Mouse (Mus musculus): ENCODE data around the gene Polrmt.
A peak's percentile ranks its signal among the peaks of the same experiment; 100 is the strongest.
"Not testable (repeated sequence)": the region's sequence is repeated elsewhere in the genome, so short reads cannot be mapped to it uniquely, and the experiment has no call there.

Gene Polrmt

GRCm38 (mm10) chr10:79774486-79775279, 28.3 kb upstream of the Polrmt start:
- DNase-seq (ENCODE audit: low spot score in 2 of 2) = no peak

GRCm38 (mm10) chr10:79773208-79773607, 26.8 kb upstream of the Polrmt start:
- no peak for DNase-seq (ENCODE audit: low spot score in 2 of 2)

DNA sequence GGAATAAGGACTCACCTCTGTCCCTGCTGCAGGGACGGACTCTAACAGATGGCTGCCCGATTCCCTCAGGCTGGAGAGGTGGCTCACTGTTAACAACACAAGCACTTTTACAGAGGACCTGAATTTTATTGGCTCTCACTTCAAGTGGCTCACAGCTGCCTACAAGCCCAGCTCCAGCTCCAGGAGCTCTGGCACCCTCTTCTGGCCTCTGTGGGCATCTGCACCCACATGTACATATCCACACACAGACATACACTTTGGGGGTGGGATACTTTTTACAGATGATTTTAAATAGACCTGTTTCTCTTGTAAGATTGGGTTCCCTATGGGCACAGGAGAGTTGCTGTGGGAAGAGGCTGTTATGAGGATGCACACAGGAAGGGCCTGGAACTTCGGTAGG, 25.9 kb upstream of the Polrmt start:
- no peak for DNase-seq (ENCODE audit: low spot score in 2 of 2)

DNA sequence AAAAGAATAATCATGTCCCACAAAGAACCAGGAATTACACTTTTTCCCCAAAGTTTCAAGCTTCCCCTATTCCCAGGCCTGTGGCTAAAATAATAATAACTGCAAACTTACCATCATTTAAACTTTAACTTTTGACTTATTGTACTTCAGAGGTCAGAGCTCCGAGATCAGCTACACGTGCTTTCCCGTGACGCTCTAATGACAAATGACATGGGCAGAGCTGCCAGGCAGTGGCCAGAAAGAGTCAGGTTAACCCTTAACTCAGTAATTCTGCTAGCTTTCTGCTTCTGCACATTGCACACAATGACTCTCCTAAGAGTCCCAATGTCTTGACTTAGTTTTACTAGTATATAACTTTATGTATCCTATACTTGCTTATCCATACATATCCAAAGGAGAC, 22.9 kb upstream of the Polrmt start:
- no peak for DNase-seq (ENCODE audit: low spot score in 2 of 2)

- peak; percentile 62 to 80 for DNase-seq (ENCODE audit: low spot score in 2 of 2)
Measured at GRCm38 (mm10) chr10:79768400-79768799, 22.0 kb upstream of the Polrmt start.

GRCm38 (mm10) chr10:79767372-79768244, 21.2 kb upstream of the Polrmt start:
- DNase-seq (ENCODE audit: low spot score in 2 of 2) = peak; percentile 72 to 85

- DNase-seq (ENCODE audit: low spot score in 2 of 2) = peak; percentile 100
Measured at GRCm38 (mm10) chr10:79766508-79767325, 20.3 kb upstream of the Polrmt start, which contains the start of gene Rnf126. TSS of gene Rnf126 (minus strand) at chr10:79766952.

DNA sequence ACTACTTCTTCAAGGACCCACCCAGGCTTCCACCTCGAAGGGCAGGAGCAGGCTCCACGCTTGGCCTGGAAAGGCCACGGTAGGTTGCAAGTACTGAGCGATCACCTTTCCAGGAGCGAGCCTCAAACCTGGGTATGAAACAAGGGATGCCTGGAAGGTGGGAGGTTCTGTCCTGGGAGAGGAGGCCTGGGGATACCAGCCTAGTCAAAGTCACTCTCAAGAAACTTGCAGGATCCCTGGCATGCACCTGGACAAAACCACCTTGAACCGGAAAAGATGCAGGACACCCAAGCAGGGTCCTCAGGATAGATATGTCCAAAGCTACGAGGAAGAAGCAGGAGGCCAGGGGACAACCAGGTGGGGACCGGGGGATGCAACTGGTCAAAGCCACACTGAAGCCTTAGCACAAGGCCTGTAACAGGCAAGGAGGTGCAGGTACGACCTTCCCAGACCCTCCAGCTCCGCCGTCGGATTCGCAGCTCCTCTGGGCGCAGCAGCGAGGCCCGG, 19.7 kb upstream of the Polrmt start:
- DNase-seq (ENCODE audit: low spot score in 2 of 2) = no peak

- DNase-seq (ENCODE audit: low spot score in 2 of 2) = no peak
Measured at GRCm38 (mm10) chr10:79765228-79765745, 18.9 kb upstream of the Polrmt start.

DNA sequence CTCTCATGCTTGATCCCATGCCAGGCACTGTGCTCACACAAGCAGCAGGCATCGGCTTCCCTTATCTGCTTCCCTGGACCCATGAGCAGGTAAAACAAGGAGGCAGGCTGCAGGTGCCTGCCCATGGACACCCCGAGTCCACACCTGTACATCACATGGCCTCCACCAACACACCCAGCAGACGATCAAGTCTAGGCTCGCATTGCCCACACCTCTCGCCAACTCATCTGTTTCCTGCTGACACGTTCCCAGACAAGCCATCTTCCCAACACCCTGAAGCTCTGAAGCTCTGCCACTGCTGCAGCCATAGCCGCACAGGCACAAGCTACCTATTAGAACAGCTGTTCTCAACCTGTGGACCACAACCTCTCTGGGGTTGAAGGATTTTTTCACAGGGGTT, 17.9 kb upstream of the Polrmt start:
- no peak for DNase-seq (ENCODE audit: low spot score in 2 of 2)

- no peak for DNase-seq (ENCODE audit: low spot score in 2 of 2)
Measured at GRCm38 (mm10) chr10:79762875-79763274, 16.5 kb upstream of the Polrmt start.

- no peak for DNase-seq (ENCODE audit: low spot score in 2 of 2)
Measured at GRCm38 (mm10) chr10:79760603-79761143, 14.3 kb upstream of the Polrmt start.

GRCm38 (mm10) chr10:79759675-79760074, 13.3 kb upstream of the Polrmt start:
- not testable (repeated sequence) for DNase-seq (ENCODE audit: low spot score in 2 of 2)

DNA sequence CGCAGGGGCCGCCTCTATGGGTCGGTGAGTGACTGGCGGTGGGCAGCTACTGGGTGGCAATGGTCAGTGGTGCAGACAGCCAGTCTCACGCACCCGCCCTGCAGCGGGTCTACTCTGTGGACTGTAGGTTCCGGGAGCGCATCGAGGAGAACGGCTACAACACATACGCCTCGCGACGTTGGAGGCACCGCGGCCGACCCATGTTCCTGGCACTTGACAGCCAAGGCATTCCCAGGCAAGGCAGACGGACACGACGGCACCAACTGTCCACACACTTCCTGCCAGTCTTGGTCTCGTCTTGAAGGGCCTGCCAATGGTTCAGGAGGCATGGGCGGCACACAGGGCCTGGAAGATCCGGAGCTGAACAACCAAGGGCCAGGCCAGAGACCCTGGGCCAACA, 10.3 kb upstream of the Polrmt start:
- DNase-seq (ENCODE audit: low spot score in 2 of 2) = no peak

GRCm38 (mm10) chr10:79755854-79756253, 9.5 kb upstream of the Polrmt start:
- no peak for DNase-seq (ENCODE audit: low spot score in 2 of 2)

DNA sequence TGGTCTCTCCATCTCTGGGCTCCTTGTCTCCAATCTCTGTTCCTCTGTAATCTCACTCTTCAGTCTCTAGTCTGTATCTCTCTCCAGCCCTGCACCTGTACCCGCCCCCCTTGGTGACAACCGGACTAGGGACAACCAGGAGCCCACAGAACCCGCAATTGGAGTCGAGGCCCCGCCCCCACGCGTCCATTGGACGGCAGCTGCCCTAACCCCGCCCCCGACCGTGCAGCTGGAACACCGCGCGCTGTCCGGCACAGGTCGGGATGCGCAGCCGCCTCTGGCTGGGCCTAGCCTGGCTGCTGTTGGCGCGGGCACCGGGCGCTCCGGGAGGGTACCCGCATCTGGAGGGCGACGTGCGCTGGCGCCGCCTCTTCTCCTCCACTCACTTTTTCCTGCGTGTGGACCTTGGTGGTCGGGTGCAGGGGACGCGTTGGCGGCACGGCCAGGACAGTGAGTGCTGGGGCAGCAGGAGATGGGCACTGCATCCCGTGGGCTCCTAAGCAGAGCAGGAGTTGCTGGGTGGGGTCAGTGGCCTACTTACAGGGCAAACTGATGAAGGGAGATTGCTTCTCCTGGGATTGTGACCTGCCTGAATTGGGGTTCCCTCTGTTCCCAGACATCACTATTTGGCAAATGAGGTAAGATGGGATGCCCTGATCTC, 8.6 kb upstream of the Polrmt start, which contains the start of gene Fgf22:
Fgf22 (plus strand) TSS at position 221 of the 661 bp plus-strand sequence.
- peak in 1 of 2 experiments; percentile 72 for DNase-seq (ENCODE audit: low spot score in 2 of 2)

- no peak for DNase-seq (ENCODE audit: low spot score in 2 of 2)
Measured at GRCm38 (mm10) chr10:79748496-79748895, 2.1 kb upstream of the Polrmt start.

DNA sequence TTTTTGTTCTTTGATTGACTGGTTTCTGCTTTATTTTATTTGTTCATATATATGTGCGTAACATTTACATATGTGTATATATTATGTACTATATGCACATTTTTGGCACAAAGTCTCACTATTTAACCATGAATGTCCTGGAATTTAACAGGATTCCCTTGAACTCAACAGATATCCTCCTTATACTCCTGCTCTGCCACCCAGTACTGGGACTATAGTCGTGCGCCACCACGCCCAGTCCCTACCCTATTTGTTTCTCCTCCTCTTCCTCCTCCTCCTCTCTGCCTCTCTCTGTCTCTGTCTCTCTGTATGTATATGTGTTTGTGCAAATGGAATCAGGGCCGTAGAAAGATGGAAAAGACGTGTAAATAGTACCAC, 382 bp upstream of the Polrmt start:
- DNase-seq (ENCODE audit: low spot score in 2 of 2) = no peak

DNA sequence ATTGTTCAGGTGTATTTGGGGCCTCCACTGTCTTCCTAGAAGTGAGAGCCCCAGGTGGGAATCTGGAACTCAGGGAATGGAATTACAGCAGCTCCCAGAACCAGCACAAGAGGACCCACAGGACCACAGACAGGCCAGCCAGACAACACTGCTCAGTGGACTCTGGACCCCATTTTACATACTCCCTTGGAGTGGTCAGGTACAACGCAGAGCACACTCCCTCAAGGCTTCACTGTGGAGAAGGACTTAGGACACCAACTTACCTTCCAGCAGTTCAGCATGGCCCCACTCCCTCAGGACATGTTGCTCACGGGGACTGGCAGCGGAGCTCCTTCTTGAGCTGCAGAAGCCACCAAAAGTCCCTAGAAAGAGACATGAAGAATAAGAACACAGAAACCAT, 970 bp downstream of the Polrmt start:
- DNase-seq (ENCODE audit: low spot score in 2 of 2) = no peak

- DNase-seq (ENCODE audit: low spot score in 2 of 2) = no peak
Measured at GRCm38 (mm10) chr10:79743650-79744365, 2.6 kb downstream of the Polrmt start.
